Mouse (Mus musculus) forebrain, postnatal 0 days (tissue): ENCODE measurements around the gene Slc23a2. TPM values are rescaled to one million over a fixed set of nuclear protein-coding genes. Genes with fewer than 3 reads are reported as not detected.

Source experiments
- ATAC-seq: fragments of 200-750 bp; cut with Nextera tagmentation; 2 replicates; pipeline ENCODE4 v1.8.0; 2017; ENCODE audit warnings: mild to moderate bottlenecking, moderate library complexity
- DNase-seq: peaks from one replicate; pipeline ENCODE4 v3.0.0-alpha.2; 2015
- H3K27ac ChIP-seq: fragments of 300-500 bp; sonication (generic); 2 replicates; pipeline ENCODE4 v1.5.1; 2014; ENCODE audit warnings: low read depth, mild to moderate bottlenecking, antibody characterized with exemption, low read length, moderate library complexity, mixed read lengths
- H3K27me3 ChIP-seq: fragments of 300-500 bp; sonication (generic); 2 replicates; pipeline ENCODE4 v1.6.1; 2014; ENCODE audit warnings: mild to moderate bottlenecking, low read length, mixed read lengths; ENCODE audit not compliant: insufficient read depth
- H3K36me3 ChIP-seq: fragments of 300-500 bp; sonication (generic); 2 replicates; pipeline ENCODE4 v1.6.1; 2014; ENCODE audit warnings: mild to moderate bottlenecking, moderate library complexity; ENCODE audit not compliant: insufficient read depth
- H3K4me1 ChIP-seq: fragments of 300-500 bp; sonication (generic); 2 replicates; pipeline ENCODE4 v1.6.1; 2014; ENCODE audit warnings: antibody characterized with exemption; ENCODE audit not compliant: insufficient read depth
- H3K4me2 ChIP-seq: fragments of 300-500 bp; sonication (generic); 2 replicates; pipeline ENCODE4 v1.6.1; 2014; ENCODE audit warnings: low read depth, mild to moderate bottlenecking, moderate library complexity
- H3K4me3 ChIP-seq: fragments of 300-500 bp; sonication (generic); 2 replicates; pipeline ENCODE4 v1.5.1; 2014; ENCODE audit warnings: low read depth, low read length, mixed read lengths
- H3K9ac ChIP-seq: fragments of 300-500 bp; sonication (generic); 2 replicates; pipeline ENCODE4 v1.6.1; 2014; ENCODE audit warnings: mild to moderate bottlenecking
- H3K9me3 ChIP-seq: fragments of 300-500 bp; sonication (generic); 2 replicates; pipeline ENCODE4 v1.6.1; 2016; ENCODE audit warnings: low read length
- CTCF ChIP-seq: sonication (generic); IDR thresholded peaks from 2 replicates; pipeline ENCODE4 v1.5.1; 2016; ENCODE audit warnings: antibody characterized with exemption, control low read depth, low read depth
- WGBS: fragments of 180-500 bp; shearing (Covaris S2); extraction: QIAGEN DNeasy Blood & Tissue Kit; methylation state at CpG from one replicate; pipeline ENCODE4 v1.1.7; 2014; 5-methylcytosine and 5-hydroxymethylcytosine counted together
- polyA plus RNA-seq: library from polyadenylated mRNA; unstranded; fragments of >200 nt; fragmentation: Nextera tagmentation; extraction: Ambion mirVana; gene quantifications from 2 replicates; pipeline ENCODE4 v1.2.1, GENCODE M21; 2015
- total RNA-seq: library from RNA; depleted of rRNA; stranded (reverse); fragments of >200 nt; gene quantifications from 2 replicates; pipeline ENCODE4 v1.2.3, GENCODE M21; 2014; rRNA removed

Slc23a2 gene
- total and polyA plus RNA-seq, 2 experiments from 2014 or later: 36.2 to 57.2 TPM

- H3K36me3 ChIP-seq: peaks cover 57% of the 10 kb centered on the region
- no peak overlapping the region for H3K27ac ChIP-seq
- no peak for TF ChIP-seq CTCF
- no peak for ATAC-seq
- WGBS: 89% methylated on average over 9 of the region's 9 CpGs
- no peak overlapping the region for H3K4me2 ChIP-seq
- no peaks in the 10 kb centered on the region for H3K4me1 ChIP-seq
- no peaks in the 10 kb centered on the region for H3K9me3 ChIP-seq
- no peak overlapping the region for H3K9ac ChIP-seq
- DNase-seq: no peak
- no peaks in the 10 kb centered on the region for H3K27me3 ChIP-seq
- no peak overlapping the region for H3K4me3 ChIP-seq
Measured at GRCm38 (mm10) chr2:132004495-132005136, 140.3 kb downstream of the Slc23a2 start.

- no peak for DNase-seq
- Histone ChIP-seq H3K9ac (no peak overlapping the region), H3K27me3 (no peaks in the 10 kb centered on the region), H3K9me3 (no peaks in the 10 kb centered on the region), H3K36me3 (peaks cover 57% of the 10 kb centered on the region), H3K27ac (no peak overlapping the region), H3K4me1 (no peaks in the 10 kb centered on the region), H3K4me3 (no peak overlapping the region), H3K4me2 (no peak overlapping the region)
- 86% methylated on average over 5 of the region's 5 CpGs for WGBS
- no peak for TF ChIP-seq CTCF
- ATAC-seq: no peak
Measured at GRCm38 (mm10) chr2:132003916-132004315, 141.0 kb downstream of the Slc23a2 start.

Other genes starting within 250 kb of the Slc23a2 start
- 352 and 356 TPM in 2 replicates for gene Prnp, start 235.2 kb downstream of the Slc23a2 start, total RNA-seq
- gene Prnp, start 235.2 kb downstream of the Slc23a2 start, polyA plus RNA-seq: 353 and 423 TPM in 2 replicates
- 0.76 TPM in 1 of 2 replicates, not detected in the other for gene Prn, start 235.2 kb downstream of the Slc23a2 start, total RNA-seq
- 0.33 TPM in 1 of 2 replicates, not detected in the other for gene Prn, start 235.2 kb downstream of the Slc23a2 start, polyA plus RNA-seq
- 3.5 and 4.4 TPM in 2 replicates for gene Prnd, start 194.2 kb downstream of the Slc23a2 start, total RNA-seq
- 6.0 and 6.2 TPM in 2 replicates for gene Prnd, start 194.2 kb downstream of the Slc23a2 start, polyA plus RNA-seq
- gene Rassf2, start 114.8 kb downstream of the Slc23a2 start, total RNA-seq: 32.8 and 33.5 TPM in 2 replicates
- gene Rassf2, start 114.8 kb downstream of the Slc23a2 start, polyA plus RNA-seq: 15.3 and 19.4 TPM in 2 replicates
- gene Tmem230, start 102.7 kb upstream of the Slc23a2 start, total RNA-seq: 32.5 and 47.0 TPM in 2 replicates
- gene Tmem230, start 102.7 kb upstream of the Slc23a2 start, polyA plus RNA-seq: 37.3 and 47.1 TPM in 2 replicates
- 141 and 151 TPM in 2 replicates for gene Pcna, start 108.2 kb upstream of the Slc23a2 start, total RNA-seq
- 124 and 136 TPM in 2 replicates for gene Pcna, start 108.2 kb upstream of the Slc23a2 start, polyA plus RNA-seq
- 56.7 and 85.1 TPM in 2 replicates for gene Cds2, start 118.0 kb upstream of the Slc23a2 start, total RNA-seq
- gene Cds2, start 118.0 kb upstream of the Slc23a2 start, polyA plus RNA-seq: 14.6 and 27.7 TPM in 2 replicates
- gene Prokr2, start 240.3 kb upstream of the Slc23a2 start, total RNA-seq: 28.5 and 47.7 TPM in 2 replicates
- 9.0 and 14.0 TPM in 2 replicates for gene Prokr2, start 240.3 kb upstream of the Slc23a2 start, polyA plus RNA-seq